8 mouse cellular contexts compared by ENCODE assay signal in the genomic region with DNA sequence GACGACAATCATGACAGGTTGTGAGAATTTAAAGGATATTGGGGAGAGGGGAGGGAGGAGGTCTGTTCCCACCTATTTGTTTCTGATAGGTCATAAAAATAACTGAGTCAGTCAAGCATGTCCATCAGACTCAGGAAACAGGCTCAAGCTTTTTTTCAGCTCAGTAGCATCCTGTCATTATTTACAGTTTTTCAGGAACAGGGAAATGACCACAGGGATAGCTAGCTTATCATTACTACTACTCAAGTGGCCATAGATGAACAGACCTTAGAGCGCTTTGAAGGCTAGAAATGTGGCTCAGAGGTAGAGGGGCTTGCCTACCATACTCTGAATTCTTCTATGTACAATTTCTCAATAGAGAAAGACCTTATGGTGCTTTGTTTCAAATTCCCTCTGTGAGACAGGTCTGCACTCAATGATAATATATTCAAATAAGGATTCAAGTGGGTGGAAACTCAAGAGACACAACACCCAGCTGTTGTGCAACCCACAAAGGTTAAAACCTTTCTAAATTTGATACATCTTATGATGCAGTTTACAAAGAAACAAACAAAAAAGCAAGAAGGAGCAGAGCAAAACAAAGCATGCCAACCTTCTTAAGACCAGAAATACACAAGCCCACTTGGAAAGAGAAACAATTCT. TPM values are rescaled to one million over a fixed set of nuclear protein-coding genes. Genes with fewer than 3 reads are reported as not detected.
DNase-seq lines count a peak whose midpoint lies in the region; ATAC-seq and TF ChIP-seq lines count a peak whose summit lies in the region.

No protein-coding gene starts in this region.

- H3K27ac ChIP-seq in lung, embryonic 14.5 days (ENCODE audit: low read depth) = 0 out of 2 replicates have a peak overlapping the region, but pooled peaks have one; percentile 81
- H3K27ac ChIP-seq in embryonic facial prominence, embryonic 15.5 days (replicated peaks) = peak overlapping the region; percentile 88
- H3K27ac ChIP-seq in limb, embryonic 11.5 days (replicated peaks; ENCODE audit: low read depth, low read length) = no peak overlapping the region
- H3K27ac ChIP-seq in neural tube, embryonic 14.5 days (ENCODE audit: low read depth, low read length) = no peak overlapping the region

- DNase-seq in lung, embryonic 14.5 days = no peak
- no peak for DNase-seq in lung, postnatal 4 days
- DNase-seq in limb, embryonic 11.5 days (ENCODE audit: low spot score) = no peak
- DNase-seq in thymus, postnatal 25 days = no peak
- DNase-seq in layer of hippocampus, adult 9-10 months (ENCODE audit: low spot score) = no peak

- peaks cover 11% of the 10 kb centered on the region for H3K36me3 ChIP-seq in lung, embryonic 14.5 days (ENCODE audit: insufficient read depth)
- H3K36me3 ChIP-seq in embryonic facial prominence, embryonic 15.5 days = peaks cover 5% of the 10 kb centered on the region; the same call in 1 of the 2 replicates
- peaks cover 5% of the 10 kb centered on the region; the same call in 1 of the 2 replicates for H3K36me3 ChIP-seq in limb, embryonic 11.5 days (ENCODE audit: control insufficient read depth, insufficient read depth, low read length)
- no peaks in the 10 kb centered on the region; the same call in 1 of the 2 replicates for H3K36me3 ChIP-seq in neural tube, embryonic 14.5 days (ENCODE audit: control insufficient read depth, insufficient read depth, low read length)

- H3K9ac ChIP-seq in lung, embryonic 14.5 days = peak overlapping the region; percentile 87
- peak overlapping the region; percentile 97; the same call in 1 of the 2 replicates for H3K9ac ChIP-seq in embryonic facial prominence, embryonic 15.5 days
- peak overlapping the region; percentile 92 for H3K9ac ChIP-seq in limb, embryonic 11.5 days (ENCODE audit: low read length)
- peak overlapping the region; percentile 94 for H3K9ac ChIP-seq in neural tube, embryonic 14.5 days (replicated peaks; ENCODE audit: low read depth, low read length)

- peak overlapping the region; percentile 93 for H3K4me2 ChIP-seq in lung, embryonic 14.5 days
- peak overlapping the region; percentile 59 for H3K4me2 ChIP-seq in embryonic facial prominence, embryonic 15.5 days (replicated peaks)
- peak overlapping the region; percentile 79 for H3K4me2 ChIP-seq in limb, embryonic 11.5 days (ENCODE audit: low read depth, severe bottlenecking)
- peak overlapping the region; percentile 92 for H3K4me2 ChIP-seq in neural tube, embryonic 14.5 days (ENCODE audit: low read depth, low read length)

- H3K4me3 ChIP-seq in lung, embryonic 14.5 days (ENCODE audit: low read depth, low read length) = peak overlapping the region; percentile 89
- H3K4me3 ChIP-seq in embryonic facial prominence, embryonic 15.5 days (replicated peaks) = peak overlapping the region; percentile 94
- peak overlapping the region; percentile 94 for H3K4me3 ChIP-seq in limb, embryonic 11.5 days (ENCODE audit: low read depth, low read length)
- peak overlapping the region; percentile 85 for H3K4me3 ChIP-seq in neural tube, embryonic 14.5 days (ENCODE audit: low read depth, low read length)

- 38% methylated on average over 2 of the region's 2 CpGs for WGBS in lung, embryonic 14.5 days
- 56% methylated on average over 2 of the region's 2 CpGs for WGBS in embryonic facial prominence, embryonic 15.5 days
- WGBS in limb, embryonic 11.5 days = 53% methylated on average over 2 of the region's 2 CpGs
- 35% methylated on average over 2 of the region's 2 CpGs for WGBS in neural tube, embryonic 14.5 days

- TF ChIP-seq CTCF in lung, embryonic 14.5 days (IDR thresholded peaks at IDR 0.05; ENCODE audit: low read depth) = no peak

- no peak for ATAC-seq in lung, embryonic 14.5 days (ENCODE audit: insufficient read depth)
- no peak for ATAC-seq in embryonic facial prominence, embryonic 15.5 days (ENCODE audit: insufficient number of reproducible peaks, low FRiP score, low TSS enrichment, low read depth)
- ATAC-seq in limb, embryonic 11.5 days (ENCODE audit: insufficient number of reproducible peaks, low FRiP score, low TSS enrichment, low read depth) = no peak
- ATAC-seq in neural tube, embryonic 14.5 days (ENCODE audit: low read depth) = no peak
- ATAC-seq in monocyte, adult 5-6 weeks (replicated peaks; ENCODE audit: insufficient number of reproducible peaks, low FRiP score, low TSS enrichment, poor library complexity, severe bottlenecking) = no peak

- H3K27me3 ChIP-seq in lung, embryonic 14.5 days (ENCODE audit: insufficient read depth, low read length) = no peaks in the 10 kb centered on the region
- no peaks in the 10 kb centered on the region for H3K27me3 ChIP-seq in embryonic facial prominence, embryonic 15.5 days
- no peaks in the 10 kb centered on the region for H3K27me3 ChIP-seq in limb, embryonic 11.5 days (ENCODE audit: control insufficient read depth, insufficient read depth, low read length)
- H3K27me3 ChIP-seq in neural tube, embryonic 14.5 days (ENCODE audit: control insufficient read depth, insufficient read depth, low read length) = no peaks in the 10 kb centered on the region; the same call in 1 of the 2 replicates

- peaks cover 8% of the 10 kb centered on the region for H3K4me1 ChIP-seq in lung, embryonic 14.5 days (ENCODE audit: insufficient read depth)
- peaks cover 13% of the 10 kb centered on the region for H3K4me1 ChIP-seq in embryonic facial prominence, embryonic 15.5 days
- H3K4me1 ChIP-seq in limb, embryonic 11.5 days (ENCODE audit: control insufficient read depth, insufficient read depth, low read length) = 0 out of 2 replicates have a peak, but pooled peaks cover 4% of the 10 kb centered on the region
- H3K4me1 ChIP-seq in neural tube, embryonic 14.5 days (ENCODE audit: control insufficient read depth, insufficient read depth, low read length) = peaks cover 19% of the 10 kb centered on the region

- H3K9me3 ChIP-seq in lung, embryonic 14.5 days (ENCODE audit: low read depth, low read length) = no peaks in the 10 kb centered on the region
- no peaks in the 10 kb centered on the region for H3K9me3 ChIP-seq in embryonic facial prominence, embryonic 15.5 days (replicated peaks)
- H3K9me3 ChIP-seq in limb, embryonic 11.5 days (ENCODE audit: control insufficient read depth, low read length) = no peaks in the 10 kb centered on the region
- no peaks in the 10 kb centered on the region for H3K9me3 ChIP-seq in neural tube, embryonic 14.5 days (ENCODE audit: control insufficient read depth, low read length)

RNA-seq across cellular contexts. Expression of a gene that starts 1.3 kb away (rescaled TPM):
- polyA plus RNA-seq in lung, embryonic 14.5 days (2014; fragmentation: Nextera tagmentation; extraction: Ambion mirVana) = 38.6 and 41.7 TPM in 2 replicates
- 51.4 and 57.6 TPM in 2 replicates for polyA plus RNA-seq in embryonic facial prominence, embryonic 15.5 days (2015; fragmentation: Nextera tagmentation; extraction: Ambion mirVana)
- 38.1 and 39.6 TPM in 2 replicates for polyA plus RNA-seq in limb, embryonic 11.5 days (2014; fragmentation: Nextera tagmentation; extraction: Ambion mirVana)
- polyA plus RNA-seq in neural tube, embryonic 14.5 days (2014; fragmentation: Nextera tagmentation; extraction: Ambion mirVana) = 27.2 and 32.4 TPM in 2 replicates
- total RNA-seq in monocyte, adult 5-6 weeks (2017) = 50.2 to 83.4 TPM (median 69.0 TPM) in 3 replicates

Comparison
In these comparisons a context has a peak if more than half of its experiments do, and no peak if none do; other contexts are left out.
1. H3K27ac ChIP-seq: peak in lung, embryonic 14.5 days (single experiment) and embryonic facial prominence, embryonic 15.5 days (single experiment); none in limb, embryonic 11.5 days (single experiment) and neural tube, embryonic 14.5 days (single experiment).
2. Peak in every context shown above with its lines, with median percentiles within 50 percentile points of each other: H3K4me2 ChIP-seq, H3K4me3 ChIP-seq and H3K9ac ChIP-seq.